Mouse (Mus musculus): Measurements from ENCODE around the gene Tmtc1.

The Tmtc1 gene

DNA sequence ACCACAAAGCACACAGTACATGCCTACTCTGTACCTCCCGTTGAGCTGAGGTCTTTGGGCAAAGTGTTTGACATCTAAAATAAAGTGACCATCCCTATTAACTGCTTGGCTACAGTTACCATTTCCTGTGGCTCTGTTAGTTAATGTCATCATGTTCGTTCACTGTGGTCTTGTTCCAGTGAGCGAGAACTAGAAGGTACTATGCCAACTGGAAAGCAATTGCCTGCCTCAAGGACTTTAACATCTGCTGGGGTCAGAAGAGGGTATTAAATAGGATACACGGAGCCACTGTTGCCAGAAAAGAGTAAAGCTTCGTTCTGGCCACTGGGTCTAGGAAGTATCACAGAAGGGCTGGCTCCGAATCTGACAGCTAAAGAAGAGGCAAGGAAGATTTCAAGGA is 23.8 kb downstream of the Tmtc1 start:
- no peak for DNase-seq (ENCODE audit: low spot score)

DNA sequence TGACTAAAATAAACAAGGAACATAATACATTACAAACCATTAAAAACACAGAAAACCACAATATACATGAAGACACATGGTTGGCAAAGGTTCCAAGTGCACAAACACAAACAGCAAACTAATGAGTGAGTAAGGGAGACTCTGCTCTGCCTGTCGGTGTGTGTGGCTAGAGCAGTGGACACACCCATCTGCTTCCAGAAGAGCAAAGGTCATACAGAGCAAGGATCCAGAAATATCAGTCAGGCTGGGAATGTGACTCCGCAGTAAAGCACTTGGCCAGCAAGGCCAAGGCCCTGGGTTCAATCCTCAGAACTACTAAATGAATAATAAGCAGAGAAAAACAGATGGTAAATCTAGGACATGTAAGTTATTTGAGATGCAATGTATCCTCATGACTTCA is 27.6 kb downstream of the Tmtc1 start:
- no peak for DNase-seq (ENCODE audit: low spot score)

DNA sequence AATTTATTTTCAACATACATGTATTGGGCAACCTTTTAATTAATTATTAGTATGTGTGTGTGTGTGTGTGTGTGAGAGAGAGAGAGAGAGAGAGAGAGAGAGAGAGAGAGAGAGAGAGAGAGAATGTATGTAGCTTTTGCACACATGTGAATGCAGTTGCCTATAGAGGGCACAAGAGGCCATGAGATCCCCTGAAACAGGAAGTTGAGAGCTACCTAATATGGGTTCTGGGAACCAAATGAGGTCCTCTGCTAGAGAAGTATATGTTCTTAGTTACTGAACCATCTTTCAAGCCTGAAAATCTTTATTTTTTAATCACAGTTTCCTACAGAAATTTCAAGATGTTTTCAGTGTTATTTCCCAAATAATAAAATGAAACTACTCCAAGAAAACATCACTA is 30.6 kb downstream of the Tmtc1 start:
- no peak for DNase-seq (ENCODE audit: low spot score)

DNA sequence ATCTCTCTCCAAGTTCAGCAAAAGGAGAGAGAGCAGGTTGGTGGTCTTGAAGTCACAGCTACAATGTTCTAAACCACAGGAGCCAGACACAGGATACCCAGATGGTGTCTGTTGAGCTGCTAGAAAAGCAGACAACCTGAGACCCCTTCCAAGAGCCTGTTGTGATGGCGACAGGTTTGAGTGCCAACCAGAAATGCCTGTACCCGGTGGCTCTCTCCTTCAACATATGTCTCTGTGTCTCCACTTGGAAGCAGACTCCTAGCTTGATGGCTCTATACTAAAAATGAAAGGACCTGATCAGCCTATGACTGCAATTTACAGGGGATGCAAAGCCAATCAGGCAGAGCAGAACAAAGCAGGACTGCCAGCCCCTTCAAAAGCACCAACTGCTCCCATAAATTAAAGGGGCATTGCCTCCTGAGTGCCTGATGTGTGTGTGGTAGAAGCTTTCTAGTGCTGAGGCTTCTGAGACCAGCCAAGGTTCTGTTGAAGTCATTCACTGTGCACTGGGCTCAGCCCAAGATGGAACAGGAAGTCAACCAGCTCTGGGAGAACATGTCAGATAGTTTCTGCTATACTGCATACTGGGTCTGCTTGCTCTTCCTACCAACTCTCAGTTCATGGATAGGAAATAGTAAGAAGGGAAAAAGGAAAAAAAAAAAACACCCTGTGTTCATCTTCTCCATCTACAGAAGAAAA is 37.2 kb downstream of the Tmtc1 start:
- DNase-seq (ENCODE audit: low spot score) = no peak

GRCm38 (mm10) chr6:148405599-148405998 is 38.6 kb downstream of the Tmtc1 start:
- no peak for DNase-seq (ENCODE audit: low spot score)

DNA sequence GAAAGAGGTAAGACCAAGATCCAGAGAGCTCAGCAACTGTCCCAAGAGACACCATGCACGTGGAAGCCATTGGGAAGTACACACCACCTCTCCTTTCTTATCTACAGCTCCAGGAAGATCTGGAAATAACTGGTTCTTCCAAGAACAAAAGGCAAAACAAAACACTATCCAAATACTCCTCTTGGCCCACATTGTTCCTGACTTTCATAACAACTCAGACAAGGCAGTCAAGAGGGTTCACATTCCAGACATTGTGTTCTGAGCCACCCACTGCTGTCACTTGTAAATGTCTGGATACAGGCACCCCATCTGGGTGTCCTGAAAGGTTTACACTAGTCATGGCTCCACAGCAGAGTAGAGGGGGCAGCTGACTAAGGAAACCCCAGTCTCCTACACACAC is 39.7 kb downstream of the Tmtc1 start:
- DNase-seq (ENCODE audit: low spot score) = no peak

DNA sequence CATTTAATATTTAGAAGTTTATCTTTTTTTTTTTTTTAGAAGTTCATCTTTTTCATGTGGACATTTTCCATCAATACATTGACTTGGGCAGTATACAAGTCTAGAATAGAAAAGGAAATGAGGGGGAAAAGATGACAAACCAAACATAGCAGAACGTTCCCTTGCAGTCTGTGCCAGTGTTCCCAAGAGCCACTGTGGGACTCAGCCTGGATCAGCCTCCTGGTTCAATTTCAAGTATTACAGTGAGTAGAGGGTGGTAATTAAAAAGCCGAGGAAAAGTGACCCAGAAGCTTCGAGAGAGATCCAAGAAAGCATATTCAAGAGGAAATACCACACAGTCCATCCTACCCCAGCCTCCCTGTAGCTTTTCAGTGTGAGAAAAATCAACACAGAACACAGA is 40.4 kb downstream of the Tmtc1 start:
- DNase-seq (ENCODE audit: low spot score) = no peak

DNA sequence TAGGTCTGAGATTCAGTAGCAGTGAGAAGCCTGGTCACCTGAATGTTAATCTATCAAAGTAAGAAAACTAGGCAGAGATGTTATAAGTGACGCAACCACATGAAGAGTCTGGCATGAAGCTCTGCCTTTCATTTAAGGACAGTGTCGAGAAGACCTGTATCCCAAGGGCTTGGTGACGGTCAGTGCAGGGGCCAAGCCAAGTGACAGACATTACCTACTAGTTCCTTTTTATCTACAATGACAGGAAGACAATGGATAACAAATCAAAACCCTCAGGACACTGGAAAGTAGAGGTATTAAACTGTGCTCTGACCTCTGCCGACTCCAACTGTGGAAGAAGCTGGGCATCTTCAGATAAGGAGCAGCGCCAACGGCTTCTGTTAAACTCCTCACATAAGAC is 43.2 kb downstream of the Tmtc1 start:
- DNase-seq (ENCODE audit: low spot score) = no peak

DNA sequence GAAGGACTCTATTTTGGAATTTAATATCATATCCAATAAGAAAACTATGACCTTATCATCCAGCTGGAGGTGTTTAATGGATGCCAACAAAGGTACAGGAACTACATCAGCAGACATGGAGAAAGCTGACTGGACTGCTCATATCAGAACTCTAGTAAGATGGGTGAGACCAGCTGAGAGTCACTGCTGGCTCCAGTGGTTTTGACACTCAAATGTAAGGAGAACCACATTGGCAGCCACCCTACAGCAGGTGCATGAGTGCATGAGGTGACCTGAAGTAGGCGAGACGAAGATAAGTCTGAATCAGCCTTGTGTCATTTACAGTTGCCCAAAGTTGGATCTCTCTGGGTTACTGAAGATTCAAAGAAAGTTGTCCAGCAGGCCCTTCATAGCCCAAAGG is 44.6 kb downstream of the Tmtc1 start:
- no peak for DNase-seq (ENCODE audit: low spot score)

GRCm38 (mm10) chr6:148398888-148399287 is 45.3 kb downstream of the Tmtc1 start:
- no peak for DNase-seq (ENCODE audit: low spot score)

DNA sequence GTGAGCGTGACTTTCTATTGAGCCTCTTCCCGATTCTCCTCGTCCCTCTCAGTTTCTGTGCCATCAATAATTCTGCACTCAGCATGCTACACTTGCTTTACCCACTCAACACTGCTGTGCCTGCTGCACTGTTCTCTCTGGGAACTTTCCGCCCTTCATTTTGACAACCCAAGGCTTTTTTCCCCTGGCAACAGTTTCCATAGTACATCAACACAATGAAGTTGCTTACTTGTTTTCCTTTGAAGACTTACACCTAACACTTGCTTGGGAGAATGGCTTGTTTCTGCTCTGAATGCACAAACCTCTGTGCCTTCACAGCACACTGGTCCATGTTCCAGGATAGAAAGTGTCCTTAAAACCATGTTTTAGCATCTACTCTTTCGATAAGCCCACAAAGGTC is 46.9 kb downstream of the Tmtc1 start:
- no peak for DNase-seq (ENCODE audit: low spot score)

- DNase-seq (ENCODE audit: low spot score) = no peak
Observed at GRCm38 (mm10) chr6:148395272-148395671, 48.9 kb downstream of the Tmtc1 start.

GRCm38 (mm10) chr6:148394294-148394693 is 49.9 kb downstream of the Tmtc1 start:
- no peak for DNase-seq (ENCODE audit: low spot score)

DNA sequence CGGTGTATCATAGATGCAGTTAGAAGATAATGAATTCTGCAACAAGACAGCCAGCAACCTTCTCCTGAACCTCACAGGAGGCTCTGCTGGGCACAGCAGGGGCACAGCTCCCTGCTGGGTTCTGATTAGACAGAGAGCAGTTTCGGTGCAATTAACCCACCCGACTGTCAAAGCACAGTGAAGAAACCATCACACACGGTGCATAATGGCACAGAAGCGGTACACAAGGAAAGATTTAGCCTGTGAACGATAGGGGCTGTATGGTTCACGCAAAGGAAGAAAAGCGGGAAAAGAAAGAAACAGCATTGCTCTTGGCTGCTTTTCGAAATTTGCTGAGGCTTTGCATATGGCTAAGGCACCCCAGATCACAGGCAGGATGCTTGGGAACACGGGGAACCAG is 52.0 kb downstream of the Tmtc1 start:
- no peak for DNase-seq (ENCODE audit: low spot score)

DNA sequence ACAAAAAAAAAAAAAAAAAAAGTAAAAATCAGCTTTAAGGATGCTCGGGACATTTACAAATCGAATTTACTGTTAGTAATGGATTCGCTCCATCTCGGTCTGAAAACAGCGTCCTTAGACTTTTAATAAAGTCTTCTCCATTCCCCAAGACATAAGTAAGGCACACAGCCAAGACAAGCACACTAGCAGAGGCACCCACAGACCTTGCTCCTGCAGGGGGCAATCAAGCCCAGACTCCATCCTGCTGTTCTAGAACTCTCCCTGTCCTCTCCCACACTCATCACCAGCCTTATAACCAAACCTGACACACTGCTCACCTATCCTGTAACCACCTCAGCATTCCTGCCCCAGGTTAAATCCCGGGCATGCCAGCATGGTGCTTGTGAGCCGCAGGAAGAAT is 52.9 kb downstream of the Tmtc1 start:
- no peak for DNase-seq (ENCODE audit: low spot score)

- no peak for DNase-seq (ENCODE audit: low spot score)
Observed at GRCm38 (mm10) chr6:148390630-148391276, 53.4 kb downstream of the Tmtc1 start.

DNA sequence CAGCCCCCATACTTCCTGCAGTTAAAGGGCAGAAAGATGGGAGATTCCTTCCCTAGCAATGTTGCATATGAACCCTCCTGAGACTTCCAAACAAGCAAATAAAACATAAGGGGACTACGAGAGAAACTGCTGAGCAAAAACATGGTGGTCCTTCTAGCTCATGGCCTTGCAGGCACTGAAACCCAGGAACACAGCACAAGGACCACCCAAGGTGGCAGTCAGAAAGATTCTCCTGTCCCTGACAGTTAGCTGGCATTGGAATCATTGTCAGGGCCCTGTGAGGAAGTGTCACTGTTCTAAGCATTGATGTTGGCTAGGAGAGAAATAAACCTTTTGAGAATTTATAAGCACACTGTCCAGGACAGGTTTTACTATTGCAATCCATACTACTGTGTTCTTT is 56.2 kb downstream of the Tmtc1 start:
- no peak for DNase-seq (ENCODE audit: low spot score)

DNA sequence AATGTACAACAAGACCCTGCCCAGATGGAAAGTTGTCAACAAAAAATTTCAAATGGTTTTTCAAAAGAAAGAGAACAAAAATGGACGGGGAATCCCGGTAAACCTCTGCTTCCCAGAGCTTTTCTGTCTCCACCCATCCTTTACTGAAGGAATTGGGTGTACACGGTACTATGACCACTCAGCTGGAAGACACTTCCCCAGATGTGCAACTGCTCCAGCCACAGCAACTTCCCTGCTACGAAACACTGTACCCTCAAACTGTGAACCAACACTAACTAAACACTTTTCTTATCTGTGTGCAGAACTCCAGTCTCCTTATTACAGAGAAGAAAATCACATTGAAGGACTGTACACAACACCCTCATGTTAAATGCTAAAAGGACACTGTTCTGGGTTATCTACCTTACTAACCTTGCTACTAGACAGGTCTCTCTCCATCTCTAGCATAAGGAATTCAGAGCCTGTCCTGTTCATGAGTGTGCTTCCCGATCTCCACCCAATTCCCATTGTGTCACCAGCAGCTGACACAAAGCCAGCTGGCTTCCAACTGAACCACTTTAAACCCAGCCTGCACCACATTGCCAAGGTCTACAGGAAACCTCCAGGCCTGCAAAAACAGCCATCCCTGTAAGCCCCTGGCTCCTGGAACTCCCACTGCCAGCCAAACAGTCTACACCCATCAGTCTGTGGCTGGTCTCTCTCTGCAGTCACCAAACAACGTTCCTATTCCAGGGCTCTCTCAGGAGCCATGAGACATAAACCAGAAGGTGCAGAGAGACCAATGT is 59.9 kb downstream of the Tmtc1 start:
- peak; percentile 23 for DNase-seq (ENCODE audit: low spot score)

DNA sequence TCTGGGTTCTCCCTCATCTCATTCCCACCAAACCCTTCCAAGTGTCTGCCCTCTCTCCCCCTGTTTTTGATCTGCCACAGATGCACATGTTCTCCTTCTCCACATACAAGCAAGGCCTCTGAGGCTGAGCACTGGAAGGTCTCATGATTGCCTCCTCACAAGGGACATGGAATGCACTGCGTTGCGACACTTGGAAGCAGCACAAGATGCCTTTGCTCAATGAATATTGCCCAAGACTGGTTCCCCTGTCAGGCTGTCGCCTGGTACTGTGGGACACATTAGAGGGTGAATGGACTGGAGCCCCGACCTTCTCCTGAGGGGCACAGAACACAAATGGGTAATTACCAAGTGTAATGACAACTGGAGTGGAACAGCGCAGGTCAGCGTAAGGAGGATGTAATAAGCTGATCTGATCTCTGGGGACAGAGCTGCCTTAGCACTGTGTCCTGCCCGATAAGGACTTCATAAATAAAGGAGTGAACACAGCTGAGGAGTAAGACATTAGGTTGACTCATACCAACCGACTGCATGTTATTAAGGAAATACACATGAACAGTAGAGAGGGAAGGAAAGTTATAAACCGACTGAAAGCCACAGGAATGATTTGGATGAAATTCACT is 62.9 kb downstream of the Tmtc1 start:
- DNase-seq (ENCODE audit: low spot score) = no peak

DNA sequence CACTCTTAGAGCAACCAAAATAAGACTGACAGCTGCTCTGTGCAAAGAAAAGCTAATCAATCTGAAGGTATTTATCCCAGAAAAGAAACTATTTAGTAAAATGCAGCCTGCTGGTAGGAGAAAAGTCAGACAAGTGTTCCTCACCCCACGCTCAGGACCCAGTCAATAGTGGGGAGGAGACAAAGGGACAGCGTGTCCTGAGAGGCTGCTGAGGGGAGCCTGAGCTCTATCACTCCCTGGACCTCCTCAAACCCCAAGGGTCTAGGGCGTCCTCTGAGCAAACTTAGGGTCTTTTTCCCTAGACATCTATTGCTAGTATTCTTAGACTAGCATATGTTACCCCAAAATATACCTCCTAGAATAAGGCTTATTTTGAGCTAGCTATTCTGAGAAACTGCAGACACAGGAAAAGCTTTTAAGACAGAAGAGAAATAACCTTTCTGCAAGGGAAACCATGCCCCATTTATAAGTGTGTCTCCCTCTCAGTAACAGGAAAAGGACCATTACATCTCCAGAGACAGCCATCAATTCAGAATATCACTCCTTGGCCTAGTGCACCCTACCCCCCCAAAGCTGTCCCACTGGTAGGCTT is 68.5 kb downstream of the Tmtc1 start:
- no peak for DNase-seq (ENCODE audit: low spot score)

DNA sequence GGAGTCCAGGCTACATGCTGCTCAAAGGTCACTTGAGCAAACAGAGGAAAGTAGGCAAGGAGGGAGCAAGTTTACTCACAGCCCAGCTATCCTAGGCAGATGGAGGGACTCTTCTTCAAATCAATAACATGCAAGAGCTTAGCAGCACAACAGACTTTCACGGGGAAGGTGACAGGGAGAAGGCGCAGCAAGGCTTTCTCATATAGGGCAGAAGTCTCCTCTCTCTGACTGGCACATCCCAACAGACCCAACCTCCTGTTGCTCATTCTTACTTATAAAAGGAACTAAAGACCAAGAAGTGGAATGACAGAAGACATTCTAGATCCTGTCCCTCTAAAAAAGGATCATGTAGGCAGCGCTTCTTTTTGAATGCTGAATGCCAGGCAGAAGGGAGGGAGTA is 69.2 kb downstream of the Tmtc1 start:
- DNase-seq (ENCODE audit: low spot score) = no peak

DNA sequence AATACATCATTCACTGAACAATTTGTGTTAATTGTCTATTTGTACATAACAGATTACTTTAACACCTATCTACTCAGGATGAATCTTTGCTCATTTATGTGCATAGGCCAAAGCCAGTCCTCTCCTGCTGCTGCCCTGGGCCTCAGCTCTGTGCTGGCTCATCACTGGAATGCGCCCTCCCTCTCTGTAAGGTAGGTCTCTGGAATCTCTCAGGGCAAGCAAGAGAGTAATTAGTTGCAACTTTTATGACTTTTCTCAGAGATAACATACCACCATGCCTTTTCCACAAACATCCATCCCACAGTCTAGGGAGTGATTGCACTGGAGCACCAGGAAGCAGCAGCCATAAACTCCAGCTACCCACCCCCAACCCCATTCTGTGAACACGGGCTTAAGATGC is 70.7 kb downstream of the Tmtc1 start:
- no peak for DNase-seq (ENCODE audit: low spot score)

GRCm38 (mm10) chr6:148371223-148371622 is 73.0 kb downstream of the Tmtc1 start:
- DNase-seq (ENCODE audit: low spot score) = no peak
